Mouse (Mus musculus): Measurements from ENCODE around the gene Camk2g. TPM values are rescaled to one million over a fixed set of nuclear protein-coding genes. Genes with fewer than 3 reads are reported as not detected.

The Camk2g gene
- total and polyA plus RNA-seq, 3 experiments = 14.1 to 27.1 TPM; not detected in 1

DNA sequence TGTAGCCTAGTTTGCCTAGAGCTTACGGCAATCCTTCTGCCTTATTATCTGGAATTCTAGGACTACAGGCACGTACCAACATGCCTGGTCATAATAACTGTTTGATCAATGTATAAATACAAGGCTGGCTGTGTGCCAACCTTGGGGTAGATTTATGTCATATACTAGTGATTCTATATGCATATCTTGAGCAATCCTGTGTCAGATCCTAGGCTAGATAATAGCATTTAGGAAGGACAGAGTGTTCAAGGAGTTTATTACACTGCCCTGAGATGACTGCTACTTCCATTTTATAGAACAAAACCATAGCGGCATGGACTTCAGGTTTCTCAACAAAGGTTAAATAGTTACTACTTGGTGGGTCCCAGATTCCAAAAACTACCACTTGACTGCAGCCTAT lies 21.9 kb downstream of the Camk2g start:
- Histone ChIP-seq H3K9me3 (replicated peaks; ENCODE audit: insufficient read depth, low read length) (no peaks in the 10 kb centered on the region), H3K9ac (ENCODE audit: control insufficient read depth, low read depth, low read length, poor library complexity, severe bottlenecking) (no peak overlapping the region), H3K79me2 (ENCODE audit: control insufficient read depth, insufficient read depth, low read length, poor library complexity) (no peaks in the 10 kb centered on the region), H3K27me3 (ENCODE audit: control insufficient read depth in 1 of 2, insufficient read depth in 2 of 2, low read length in 2 of 2) (no peaks in the 10 kb centered on the region), H3K4me1 (ENCODE audit: control insufficient read depth in 1 of 2, insufficient read depth in 2 of 2, low read length in 2 of 2) (no peaks in the 10 kb centered on the region), H3K27ac (ENCODE audit: control insufficient read depth, low read depth, low read length) (no peak overlapping the region), H3K36me3 (ENCODE audit: control insufficient read depth in 1 of 2, insufficient read depth in 2 of 2, low read length in 2 of 2) (no peaks in the 10 kb centered on the region; a peak in 1 of 4 replicates), H3K4me3 (ENCODE audit: control insufficient read depth in 1 of 2, insufficient read depth in 1 of 2, low read depth in 2 of 2, low read length in 2 of 2) (no peak overlapping the region)
- DNase-seq (ENCODE audit: low read depth, low spot score) = no peak
- TF ChIP-seq ETS1 (IDR thresholded peaks at IDR 0.05; ENCODE audit: low read depth, low read length) (no peak), TCF12 (IDR thresholded peaks at IDR 0.05; ENCODE audit: low read depth, low read length) (no peak), SMC3 (IDR thresholded peaks at IDR 0.05; ENCODE audit: low read depth, low read length) (no peak), RAD21 (IDR thresholded peaks at IDR 0.05; ENCODE audit: low read depth, low read length) (no peak), BHLHE40 (IDR thresholded peaks at IDR 0.05; ENCODE audit: borderline replicate concordance, low read depth, low read length) (no peak), TBP (IDR thresholded peaks at IDR 0.05; ENCODE audit: low read depth, low read length) (no peak)

- Histone ChIP-seq H3K9me3 (replicated peaks; ENCODE audit: insufficient read depth, low read length) (no peaks in the 10 kb centered on the region), H3K9ac (ENCODE audit: control insufficient read depth, low read depth, low read length, poor library complexity, severe bottlenecking) (no peak overlapping the region), H3K27ac (ENCODE audit: control insufficient read depth, low read depth, low read length) (no peak overlapping the region), H3K4me3 (ENCODE audit: control insufficient read depth in 1 of 2, insufficient read depth in 1 of 2, low read depth in 2 of 2, low read length in 2 of 2) (no peak overlapping the region), H3K27me3 (ENCODE audit: control insufficient read depth in 1 of 2, insufficient read depth in 2 of 2, low read length in 2 of 2) (no peaks in the 10 kb centered on the region), H3K4me1 (ENCODE audit: control insufficient read depth in 1 of 2, insufficient read depth in 2 of 2, low read length in 2 of 2) (no peaks in the 10 kb centered on the region), H3K79me2 (ENCODE audit: control insufficient read depth, insufficient read depth, low read length, poor library complexity) (no peaks in the 10 kb centered on the region), H3K36me3 (ENCODE audit: control insufficient read depth in 1 of 2, insufficient read depth in 2 of 2, low read length in 2 of 2) (peaks cover 0 to 4% of the 10 kb centered on the region in 2 experiments; a peak in 2 of 4 replicates)
- no peak for TF ChIP-seq CHD1 (IDR thresholded peaks at IDR 0.05; ENCODE audit: low read depth, low read length)
- TF ChIP-seq BHLHE40 (IDR thresholded peaks at IDR 0.05; ENCODE audit: borderline replicate concordance, low read depth, low read length) = no peak
- TF ChIP-seq MYB (IDR thresholded peaks at IDR 0.05; ENCODE audit: low read depth, low read length) = no peak
- TF ChIP-seq NELFE (IDR thresholded peaks at IDR 0.05; ENCODE audit: low read depth, low read length) = no peak
- no peak for TF ChIP-seq USF1 (IDR thresholded peaks at IDR 0.05; ENCODE audit: low read depth, low read length)
- TF ChIP-seq TAL1 (IDR thresholded peaks at IDR 0.05; ENCODE audit: low read length) = no peak
- no peak for TF ChIP-seq ZMIZ1 (IDR thresholded peaks at IDR 0.05; ENCODE audit: low read depth, low read length)
- TF ChIP-seq ZNF384 (IDR thresholded peaks at IDR 0.05; ENCODE audit: low read depth, low read length) = no peak
- no peak for TF ChIP-seq KAT2A (conservative IDR thresholded peaks at IDR 0.05; ENCODE audit: low read depth, low read length)
- no peak for TF ChIP-seq POLR2AphosphoS2 (IDR thresholded peaks at IDR 0.05; ENCODE audit: low read length)
- no peak for TF ChIP-seq CTCF (IDR thresholded peaks at IDR 0.05 in 2 of 3, conservative IDR thresholded peaks at IDR 0.05 in 1 of 3; ENCODE audit: control insufficient read depth in 1 of 3, insufficient read depth in 1 of 3, low read depth in 2 of 3, low read length in 3 of 3, poor library complexity in 1 of 3, severe bottlenecking in 1 of 3)
- no peak for TF ChIP-seq EP300 (IDR thresholded peaks at IDR 0.05; ENCODE audit: low read depth in 1 of 2, low read length in 2 of 2)
- TF ChIP-seq MAFK (IDR thresholded peaks at IDR 0.05; ENCODE audit: borderline replicate concordance, low read depth, low read length) = no peak
- TF ChIP-seq USF2 (IDR thresholded peaks at IDR 0.05; ENCODE audit: borderline replicate concordance in 1 of 2, insufficient read depth in 1 of 2, low read depth in 1 of 2, low read length in 2 of 2) = no peak
- DNase-seq (ENCODE audit: low read depth, low spot score) = no peak
Observed at GRCm38 (mm10) chr14:20768581-20768980, 25.3 kb downstream of the Camk2g start.
